Mouse (Mus musculus) E14TG2a.4 (cell line): Measurements from ENCODE around the gene Prdm12.

ENCODE experiments used
- CTCF ChIP-seq: conservative IDR thresholded peaks from 2 replicates; pipeline ENCODE4 v1.5.1; 2014; ENCODE audit warnings: low read length
- NANOG ChIP-seq: IDR thresholded peaks from 2 replicates; pipeline ENCODE4 v1.6.1; 2014; ENCODE audit warnings: borderline replicate concordance, low read length, mixed read lengths
- POU5F1 ChIP-seq: IDR thresholded peaks from 2 replicates; pipeline ENCODE4 v1.6.1; 2014; ENCODE audit warnings: low read length, borderline replicate concordance

- TF ChIP-seq CTCF: no peak
- TF ChIP-seq POU5F1: no peak
- TF ChIP-seq NANOG: no peak
These were observed 41.9 kb downstream of the Prdm12 start for GRCm38 (mm10) chr2:31681731-31682235.
